Mouse (Mus musculus): ENCODE results near the gene C1d. TPM values are rescaled to one million over a fixed set of nuclear protein-coding genes. Genes with fewer than 3 reads are reported as not detected.
"Not testable (repeated sequence)": the region's sequence is repeated elsewhere in the genome, so short reads cannot be mapped to it uniquely, and the experiment has no call there.

C1d gene
- polyA plus RNA-seq (2016; fragmentation: Nextera tagmentation; extraction: Ambion mirVana) = 81.1 and 81.5 TPM in 2 replicates

GRCm38 (mm10) chr11:17257443-17257842, at the start of gene C1d:
Gene C1d, plus strand, starts transcription at chr11:17257579.
- ATAC-seq (ENCODE audit: insufficient number of reproducible peaks, low FRiP score) = peak; percentile 94
- WGBS = under 1% methylated on average over 33 of the region's 33 CpGs
- H3K4me2 ChIP-seq = peak within 1 kb of the TSS; percentile 80

GRCm38 (mm10) chr11:17211258-17212140, 45.9 kb upstream of the C1d start, which contains the start of gene Pno1:
Gene Pno1, minus strand, starts transcription at chr11:17211568.
- Histone ChIP-seq H3K4me3 (peak within 1 kb of the TSS; percentile 81), H3K27ac (ENCODE audit: poor library complexity, severe bottlenecking) (peak within 1 kb of the TSS; percentile 64), H3K4me1 (replicated peaks) (peaks cover 12% of the 10 kb centered on the region), H3K36me3 (peaks cover 26% of the 10 kb centered on the region), H3K27me3 (replicated peaks) (no peaks in the 10 kb centered on the region), H3K4me2 (peak within 1 kb of the TSS; percentile 74), H3K9ac (peak within 1 kb of the TSS; percentile 88), H3K9me3 (replicated peaks) (no peaks in the 10 kb centered on the region)
- ATAC-seq (ENCODE audit: insufficient number of reproducible peaks, low FRiP score) = peak; percentile 99
- WGBS = under 1% methylated on average over 65 of the region's 65 CpGs

More at GRCm38 (mm10) chr11:17257443-17257842, at the start of gene C1d:
- Histone ChIP-seq H3K27ac (ENCODE audit: poor library complexity, severe bottlenecking) (peak within 1 kb of the TSS; percentile 92), H3K27me3 (replicated peaks) (no peaks in the 10 kb centered on the region), H3K36me3 (no peaks in the 10 kb centered on the region), H3K4me1 (replicated peaks) (peaks cover 8% of the 10 kb centered on the region; the same call in 1 of the 2 replicates), H3K4me3 (peak within 1 kb of the TSS; percentile 92), H3K9ac (peak within 1 kb of the TSS; percentile 93), H3K9me3 (replicated peaks) (no peaks in the 10 kb centered on the region)

GRCm38 (mm10) chr11:17212141-17212495, 45.3 kb upstream of the C1d start:
- Histone ChIP-seq H3K4me3 (peak overlapping the region; percentile 81), H3K9ac (peak overlapping the region; percentile 88), H3K4me1 (replicated peaks) (peaks cover 12% of the 10 kb centered on the region), H3K27ac (ENCODE audit: poor library complexity, severe bottlenecking) (peak overlapping the region; percentile 64; the same call in 1 of the 2 replicates), H3K36me3 (peaks cover 24% of the 10 kb centered on the region), H3K9me3 (replicated peaks) (no peaks in the 10 kb centered on the region), H3K4me2 (peak overlapping the region; percentile 74), H3K27me3 (replicated peaks) (no peaks in the 10 kb centered on the region)
- ATAC-seq (ENCODE audit: insufficient number of reproducible peaks, low FRiP score) = no peak
- 1% methylated on average over 10 of the region's 10 CpGs for WGBS

GRCm38 (mm10) chr11:17212903-17213509, 44.4 kb upstream of the C1d start:
- Histone ChIP-seq H3K27ac (ENCODE audit: poor library complexity, severe bottlenecking) (no peak overlapping the region), H3K9ac (peak overlapping the region; percentile 18; the same call in 1 of the 2 replicates), H3K27me3 (replicated peaks) (no peaks in the 10 kb centered on the region), H3K4me1 (replicated peaks) (peaks cover 12% of the 10 kb centered on the region), H3K9me3 (replicated peaks) (no peaks in the 10 kb centered on the region), H3K4me2 (peak overlapping the region; percentile 74), H3K36me3 (peaks cover 18% of the 10 kb centered on the region), H3K4me3 (peak overlapping the region; percentile 81)
- 33% methylated on average over 5 of the region's 5 CpGs for whole genome bisulfite sequencing
- no peak for ATAC-seq (ENCODE audit: insufficient number of reproducible peaks, low FRiP score)

- WGBS = 80% methylated on average over 3 of the region's 3 CpGs
- Histone ChIP-seq H3K36me3 (0 out of 2 replicates have a peak, but pooled peaks cover 3% of the 10 kb centered on the region), H3K27ac (ENCODE audit: poor library complexity, severe bottlenecking) (no peak overlapping the region)
These were observed 41.9 kb upstream of the C1d start for GRCm38 (mm10) chr11:17215475-17215874.

GRCm38 (mm10) chr11:17221126-17221525, 36.3 kb upstream of the C1d start:
- Histone ChIP-seq H3K4me3 (no peak overlapping the region), H3K27me3 (replicated peaks) (no peaks in the 10 kb centered on the region), H3K4me1 (replicated peaks) (no peaks in the 10 kb centered on the region), H3K9ac (no peak overlapping the region), H3K36me3 (peaks cover 32% of the 10 kb centered on the region), H3K27ac (ENCODE audit: poor library complexity, severe bottlenecking) (no peak overlapping the region), H3K9me3 (replicated peaks) (no peaks in the 10 kb centered on the region), H3K4me2 (no peak overlapping the region)
- WGBS = 90% methylated on average over 8 of the region's 8 CpGs
- ATAC-seq (ENCODE audit: insufficient number of reproducible peaks, low FRiP score) = no peak

More at GRCm38 (mm10) chr11:17215475-17215874, 41.9 kb upstream of the C1d start:
- H3K4me1 ChIP-seq (replicated peaks) = peaks cover 12% of the 10 kb centered on the region
- H3K4me3 ChIP-seq = no peak overlapping the region
- H3K27me3 ChIP-seq (replicated peaks) = no peaks in the 10 kb centered on the region
- H3K9ac ChIP-seq = no peak overlapping the region
- H3K4me2 ChIP-seq = no peak overlapping the region
- ATAC-seq (ENCODE audit: insufficient number of reproducible peaks, low FRiP score) = no peak
- no peaks in the 10 kb centered on the region for H3K9me3 ChIP-seq (replicated peaks)

- ATAC-seq (ENCODE audit: insufficient number of reproducible peaks, low FRiP score) = peak; percentile 83
- H3K27me3 ChIP-seq (replicated peaks) = no peaks in the 10 kb centered on the region
- peaks cover 33% of the 10 kb centered on the region for H3K4me1 ChIP-seq (replicated peaks)
- 31% methylated on average over 5 of the region's 5 CpGs for WGBS
- H3K9me3 ChIP-seq (replicated peaks) = no peaks in the 10 kb centered on the region
- H3K4me3 ChIP-seq = no peak overlapping the region
- peak overlapping the region; percentile 48 for H3K4me2 ChIP-seq
- no peak overlapping the region for H3K27ac ChIP-seq (ENCODE audit: poor library complexity, severe bottlenecking)
- H3K9ac ChIP-seq = no peak overlapping the region
- H3K36me3 ChIP-seq = peaks cover 33% of the 10 kb centered on the region
These were observed 24.6 kb upstream of the C1d start for GRCm38 (mm10) chr11:17232792-17233191.

GRCm38 (mm10) chr11:17236449-17237037, 20.8 kb upstream of the C1d start:
- H3K36me3 ChIP-seq = peaks cover 20% of the 10 kb centered on the region

GRCm38 (mm10) chr11:17238598-17238997, 18.8 kb upstream of the C1d start:
- not testable (repeated sequence) for H3K27ac ChIP-seq (ENCODE audit: poor library complexity, severe bottlenecking); H3K4me2 ChIP-seq; H3K4me1 ChIP-seq (replicated peaks); H3K9ac ChIP-seq; H3K9me3 ChIP-seq (replicated peaks); ATAC-seq (ENCODE audit: insufficient number of reproducible peaks, low FRiP score); H3K27me3 ChIP-seq (replicated peaks); H3K4me3 ChIP-seq
- H3K36me3 ChIP-seq = peaks cover 14% of the 10 kb centered on the region
- WGBS = 81% methylated on average over 5 of the region's 5 CpGs

More at GRCm38 (mm10) chr11:17236449-17237037, 20.8 kb upstream of the C1d start:
- Histone ChIP-seq H3K4me3 (no peak overlapping the region), H3K27me3 (replicated peaks) (no peaks in the 10 kb centered on the region), H3K9ac (no peak overlapping the region), H3K9me3 (replicated peaks) (no peaks in the 10 kb centered on the region), H3K27ac (ENCODE audit: poor library complexity, severe bottlenecking) (no peak overlapping the region), H3K4me2 (no peak overlapping the region), H3K4me1 (replicated peaks) (peaks cover 21% of the 10 kb centered on the region)
- 65% methylated on average over 5 of the region's 5 CpGs for WGBS
- ATAC-seq (ENCODE audit: insufficient number of reproducible peaks, low FRiP score) = no peak

- H3K9ac ChIP-seq = no peak overlapping the region
- no peaks in the 10 kb centered on the region for H3K4me1 ChIP-seq (replicated peaks)
- ATAC-seq (ENCODE audit: insufficient number of reproducible peaks, low FRiP score) = no peak
- no peak overlapping the region for H3K4me2 ChIP-seq
- no peaks in the 10 kb centered on the region for H3K27me3 ChIP-seq (replicated peaks)
- H3K27ac ChIP-seq (ENCODE audit: poor library complexity, severe bottlenecking) = no peak overlapping the region
- H3K4me3 ChIP-seq = no peak overlapping the region
- H3K9me3 ChIP-seq (replicated peaks) = no peaks in the 10 kb centered on the region
- H3K36me3 ChIP-seq = no peaks in the 10 kb centered on the region
These were observed 8.7 kb upstream of the C1d start for GRCm38 (mm10) chr11:17248715-17249114.
